Mouse (Mus musculus): Measurements from ENCODE around the gene Fkbpl.

- TF ChIP-seq CTCF (IDR thresholded peaks at IDR 0.05): no peak
- TF ChIP-seq EP300 (IDR thresholded peaks at IDR 0.05): no peak
Measured at GRCm38 (mm10) chr17:34648141-34648890, 3.8 kb downstream of the Fkbpl start.

All from lung, postnatal 0 days (tissue).